Mouse (Mus musculus) liver, adult 2 months (tissue): ENCODE measurements at regions not wholly inside any gene's neighbourhood (a gene's known extent, or its start where the extent isn't known, plus 50 kb on each side); places are given as distances from the start of the nearest gene placed in this dataset.

Source experiments
- DNase-seq: peaks from one replicate; pipeline ENCODE4 v3.0.0-alpha.2; 2011; ENCODE audit warnings: low read depth, low spot score; ENCODE audit errors: extremely low read depth
- H3K27ac ChIP-seq: fragments of 200-500 bp; replicated peaks from 2 replicates; pipeline ENCODE4 v1.5.1; 2012; ENCODE audit warnings: low read depth, mild to moderate bottlenecking, control low read depth, inconsistent platforms, low read length; ENCODE audit not compliant: insufficient read depth
- H3K27me3 ChIP-seq: fragments of 200-500 bp; 2 replicates; pipeline ENCODE4 v1.6.1; 2012; ENCODE audit warnings: mild to moderate bottlenecking, moderate library complexity, low read length, inconsistent platforms; ENCODE audit not compliant: control insufficient read depth, insufficient read depth
- H3K36me3 ChIP-seq: fragments of 200-500 bp; 2 replicates; pipeline ENCODE4 v1.6.1; 2012; ENCODE audit warnings: low read length, inconsistent platforms; ENCODE audit not compliant: control insufficient read depth, insufficient read depth
- H3K4me1 ChIP-seq: fragments of 200-500 bp; 2 replicates; pipeline ENCODE4 v1.6.1; 2011; ENCODE audit warnings: low read length; ENCODE audit not compliant: control insufficient read depth, insufficient read depth
- H3K4me3 ChIP-seq: fragments of 200-500 bp; 2 replicates; pipeline ENCODE4 v1.5.1; 2011; ENCODE audit warnings: low read depth, mild to moderate bottlenecking, control low read depth, low read length, moderate library complexity; ENCODE audit not compliant: insufficient read depth
- H3K79me2 ChIP-seq: fragments of 200-500 bp; 2 replicates; pipeline ENCODE4 v1.6.1; 2012; ENCODE audit warnings: inconsistent platforms, mild to moderate bottlenecking, low read length, moderate library complexity; ENCODE audit not compliant: control insufficient read depth, insufficient read depth
- H3K9ac ChIP-seq: fragments of 200-500 bp; 2 replicates; pipeline ENCODE4 v1.6.1; 2012; ENCODE audit warnings: low read depth, mild to moderate bottlenecking, control low read depth, inconsistent platforms, low read length
- CTCF ChIP-seq: fragments of 200-500 bp; IDR thresholded peaks from 2 replicates; pipeline ENCODE4 v1.5.1; 2011; ENCODE audit warnings: low read depth, low read length, control low read depth
- POLR2A ChIP-seq: fragments of 200-500 bp; IDR thresholded peaks from 2 replicates; pipeline ENCODE4 v1.6.1; 2011; ENCODE audit warnings: low read length, control low read depth; ENCODE audit not compliant: insufficient read depth; ENCODE audit errors: extremely low read depth
- WGBS: fragments of 180-500 bp; shearing (Covaris S2); methylation state at CpG from one replicate; pipeline ENCODE4 v1.1.7; 2018; 5-methylcytosine and 5-hydroxymethylcytosine counted together

DNA sequence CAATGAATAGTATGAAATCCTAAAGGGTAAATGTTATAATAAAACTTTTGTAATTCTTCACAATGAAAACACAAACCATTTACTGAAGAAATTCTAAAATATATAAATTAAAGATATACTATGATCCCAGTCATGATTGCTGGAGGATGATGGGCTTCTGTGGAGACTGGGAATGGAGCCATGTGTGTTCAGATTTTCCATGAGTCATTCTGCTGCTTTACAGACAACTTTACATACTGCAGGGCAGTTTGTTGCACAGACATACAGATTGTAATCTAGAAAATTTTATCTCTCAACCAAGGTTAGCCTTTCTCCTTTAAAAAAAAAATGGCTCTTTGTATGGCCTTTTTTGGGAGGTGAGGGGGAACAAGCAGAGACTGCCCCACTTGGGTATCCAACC lies 446.5 kb downstream of the Synb start:
- Histone ChIP-seq H3K27me3 (no peaks in the 10 kb centered on the region), H3K9ac (no peak overlapping the region), H3K4me1 (no peaks in the 10 kb centered on the region), H3K4me3 (no peak overlapping the region), H3K36me3 (no peaks in the 10 kb centered on the region), H3K27ac (no peak overlapping the region), H3K79me2 (no peaks in the 10 kb centered on the region)
- no peak for TF ChIP-seq POLR2A
- TF ChIP-seq CTCF = no peak
- no peak for DNase-seq

DNA sequence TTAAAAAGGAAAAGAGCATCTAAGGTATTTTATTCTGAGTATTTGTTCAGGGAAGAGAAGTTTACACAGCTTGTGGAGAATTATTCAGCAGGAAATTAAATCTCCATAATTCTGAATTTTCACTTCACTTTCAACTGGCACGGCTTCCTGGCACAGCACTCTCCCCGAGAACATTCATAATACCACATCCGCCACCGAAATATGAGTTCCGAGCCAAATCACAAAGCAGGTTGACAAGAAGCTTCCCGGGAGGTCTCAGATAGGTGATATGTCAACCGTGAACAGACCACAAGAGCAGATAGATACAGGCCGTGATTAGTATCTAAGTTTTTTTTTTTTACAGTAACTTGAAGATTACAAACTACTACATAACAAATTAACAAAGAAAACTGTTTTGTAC lies 473.9 kb downstream of the Synb start:
- WGBS = 84% methylated on average over 8 of the region's 8 CpGs
- no peak for TF ChIP-seq POLR2A
- no peak for TF ChIP-seq CTCF
- no peaks in the 10 kb centered on the region for H3K36me3 ChIP-seq

DNA sequence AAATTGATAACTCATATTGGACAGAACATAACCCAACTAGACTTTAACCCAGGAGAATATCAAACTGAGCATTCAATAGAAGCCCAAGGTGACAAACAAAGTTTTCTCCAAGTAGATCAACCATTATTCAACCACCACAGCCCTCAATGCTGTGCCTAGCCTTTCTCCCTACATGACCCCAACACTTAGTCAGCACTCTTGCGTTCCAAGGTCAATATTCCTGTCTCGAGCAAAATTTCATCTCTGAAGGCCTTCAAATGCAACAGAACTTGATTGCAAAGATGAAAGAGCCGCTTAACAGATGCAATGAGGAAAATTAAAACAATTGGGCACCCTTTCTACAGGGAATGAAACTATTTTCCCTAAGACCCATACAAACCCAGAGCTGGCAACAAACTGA lies 485.1 kb downstream of the Synb start:
- TF ChIP-seq CTCF (no peak), POLR2A (no peak)
- Histone ChIP-seq H3K4me3 (no peak overlapping the region), H3K36me3 (no peaks in the 10 kb centered on the region), H3K27me3 (no peaks in the 10 kb centered on the region), H3K9ac (no peak overlapping the region), H3K4me1 (no peaks in the 10 kb centered on the region; the same call in 1 of the 2 replicates), H3K27ac (no peak overlapping the region), H3K79me2 (no peaks in the 10 kb centered on the region)
- WGBS = 66% methylated on average over 3 of the region's 3 CpGs
- peak; percentile 5 for DNase-seq

More for the DNA sequence above, 473.9 kb downstream of the Synb start:
- Histone ChIP-seq H3K9ac (no peak overlapping the region), H3K79me2 (no peaks in the 10 kb centered on the region), H3K27me3 (no peaks in the 10 kb centered on the region), H3K27ac (no peak overlapping the region), H3K4me1 (no peaks in the 10 kb centered on the region), H3K4me3 (no peak overlapping the region)
- DNase-seq = no peak

DNA sequence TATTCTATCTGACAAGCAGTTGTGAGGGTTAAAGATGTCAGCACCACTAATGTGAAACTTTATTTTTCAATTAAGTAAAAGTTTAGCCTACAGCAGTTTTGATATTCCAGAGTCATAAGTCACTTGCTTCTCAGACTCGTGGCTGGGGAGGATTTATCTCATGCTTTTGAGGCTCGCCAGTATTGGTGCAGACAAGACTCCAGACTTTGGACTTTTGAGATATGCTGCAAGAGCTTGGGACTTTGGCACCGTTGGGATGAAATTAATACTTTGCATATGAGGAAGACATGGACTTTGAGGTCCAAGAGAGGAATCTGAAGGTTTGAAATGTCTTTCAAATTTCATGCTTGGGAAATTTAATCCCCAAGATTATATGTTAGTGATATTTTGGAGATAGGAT lies 486.2 kb downstream of the Synb start:
- Histone ChIP-seq H3K9ac (no peak overlapping the region), H3K27me3 (no peaks in the 10 kb centered on the region), H3K79me2 (no peaks in the 10 kb centered on the region), H3K36me3 (no peaks in the 10 kb centered on the region), H3K4me1 (no peaks in the 10 kb centered on the region; the same call in 1 of the 2 replicates), H3K4me3 (no peak overlapping the region), H3K27ac (no peak overlapping the region)
- WGBS = 18% methylated on average over 3 of the region's 3 CpGs
- peak; percentile 82 for DNase-seq
- no peak for TF ChIP-seq CTCF
- no peak for TF ChIP-seq POLR2A

DNA sequence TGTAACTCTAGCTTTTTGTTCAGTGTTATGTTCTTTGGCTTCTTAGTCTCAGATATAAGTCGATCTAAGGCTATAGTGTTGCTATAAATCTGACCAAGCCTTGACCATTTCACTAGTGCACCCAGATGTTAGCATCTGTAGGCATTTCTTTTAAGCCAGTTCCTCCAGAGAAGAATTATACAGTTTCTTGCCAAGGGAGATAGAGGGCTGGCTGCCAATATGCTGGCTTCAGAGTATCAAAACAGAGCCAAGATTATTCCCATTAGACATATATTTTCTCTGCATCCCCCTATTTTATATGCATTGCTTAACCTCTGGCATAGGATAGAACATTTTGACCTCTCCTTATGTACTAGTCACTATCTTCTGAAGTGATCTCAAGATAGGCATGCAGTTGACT lies 487.5 kb downstream of the Synb start:
- TF ChIP-seq POLR2A (no peak), CTCF (no peak)
- no peaks in the 10 kb centered on the region for H3K36me3 ChIP-seq
- no peak overlapping the region for H3K4me3 ChIP-seq
- H3K79me2 ChIP-seq = no peaks in the 10 kb centered on the region
- H3K27ac ChIP-seq = no peak overlapping the region
- no peaks in the 10 kb centered on the region; the same call in 1 of the 2 replicates for H3K4me1 ChIP-seq
- 96% methylated on average over 1 of the region's 1 CpGs for WGBS
- H3K9ac ChIP-seq = no peak overlapping the region
- no peak for DNase-seq
- H3K27me3 ChIP-seq = no peaks in the 10 kb centered on the region

DNA sequence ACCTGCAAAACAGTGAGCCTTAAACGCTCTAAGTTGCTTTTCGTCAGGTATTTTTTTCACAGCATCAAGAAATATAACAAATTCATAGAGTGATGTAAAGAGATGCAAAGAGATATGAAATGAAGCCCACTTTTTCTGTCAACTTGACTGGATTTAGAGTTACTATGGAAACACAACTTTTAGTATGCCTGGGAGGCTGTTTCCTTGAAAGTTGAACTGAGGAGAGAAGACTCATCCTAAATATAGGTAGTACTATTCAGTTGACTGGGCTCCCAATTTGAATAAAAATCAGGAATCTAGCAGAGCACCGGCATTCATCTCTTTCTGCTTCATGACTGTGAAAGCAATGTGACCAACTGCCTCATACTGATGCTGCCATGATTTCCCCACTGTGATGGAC lies 509.7 kb downstream of the Synb start:
- no peak for DNase-seq
- H3K36me3 ChIP-seq = no peaks in the 10 kb centered on the region
- no peaks in the 10 kb centered on the region for H3K79me2 ChIP-seq
- 92% methylated on average over 3 of the region's 3 CpGs for WGBS
- H3K27me3 ChIP-seq = no peaks in the 10 kb centered on the region
- H3K27ac ChIP-seq = no peak overlapping the region
- H3K4me1 ChIP-seq = no peaks in the 10 kb centered on the region
- no peak overlapping the region for H3K9ac ChIP-seq
- no peak overlapping the region for H3K4me3 ChIP-seq
- no peak for TF ChIP-seq CTCF
- no peak for TF ChIP-seq POLR2A
